Mouse (Mus musculus) MEL (cell line): ENCODE data around the gene Cdh4. TPM values are rescaled to one million over a fixed set of nuclear protein-coding genes. Genes with fewer than 3 reads are reported as not detected.

Experiments
- DNase-seq: peaks from one replicate; pipeline ENCODE4 v3.0.0; 2011; ENCODE audit warnings: low read depth, low spot score
- H3K27ac ChIP-seq: 2 replicates; pipeline ENCODE4 v1.5.1; 2012; ENCODE audit warnings: low read depth, mild to moderate bottlenecking, control low read depth, low read length, moderate library complexity; ENCODE audit not compliant: control insufficient read depth
- H3K27me3 ChIP-seq, 2 experiments: fragments of 150-350 bp in 1 of 2; sonication (generic) in 1 of 2; 2 replicates each; pipeline ENCODE4 v1.6.1; 2012; ENCODE audit warnings: low read length in 2 of 2, mild to moderate bottlenecking in 2 of 2, improper control_type of control experiment in 1 of 2, moderate library complexity in 1 of 2; ENCODE audit not compliant: insufficient read depth in 2 of 2, control insufficient read depth in 1 of 2
- H3K36me3 ChIP-seq, 2 experiments: 2 replicates each; pipeline ENCODE4 v1.6.1; 2012 to 2014; ENCODE audit warnings: low read length in 2 of 2, improper control_type of control experiment in 1 of 2, inconsistent platforms in 1 of 2, mild to moderate bottlenecking in 1 of 2; ENCODE audit not compliant: insufficient read depth in 2 of 2, control insufficient read depth in 1 of 2
- H3K4me1 ChIP-seq, 2 experiments: fragments of 150-350 bp in 1 of 2; sonication (generic) in 1 of 2; 2 replicates each; pipeline ENCODE4 v1.6.1; 2012; ENCODE audit warnings: low read length in 2 of 2, improper control_type of control experiment in 1 of 2, mild to moderate bottlenecking in 1 of 2; ENCODE audit not compliant: insufficient read depth in 2 of 2, control insufficient read depth in 1 of 2
- H3K4me3 ChIP-seq, 2 experiments: fragments of 150-350 bp in 1 of 2; sonication (generic) in 1 of 2; 2 replicates each; pipeline ENCODE4 v1.5.1; 2012; ENCODE audit warnings: low read depth in 2 of 2, low read length in 2 of 2, mild to moderate bottlenecking in 2 of 2, moderate library complexity in 2 of 2, control low read depth in 1 of 2, improper control_type of control experiment in 1 of 2; ENCODE audit not compliant: control insufficient read depth in 1 of 2, insufficient read depth in 1 of 2
- H3K79me2 ChIP-seq: 2 replicates; pipeline ENCODE4 v1.6.1; 2012; ENCODE audit warnings: mild to moderate bottlenecking, low read length, moderate library complexity; ENCODE audit not compliant: control insufficient read depth, poor library complexity, insufficient read depth
- H3K9ac ChIP-seq: 2 replicates; pipeline ENCODE4 v1.6.1; 2012; ENCODE audit warnings: low read depth, mild to moderate bottlenecking, control low read depth, low read length, moderate library complexity; ENCODE audit not compliant: control insufficient read depth, poor library complexity, severe bottlenecking
- H3K9me3 ChIP-seq: fragments of 150-350 bp; sonication (generic); replicated peaks from 2 replicates; pipeline ENCODE4 v1.6.1; 2012; ENCODE audit warnings: mild to moderate bottlenecking, low read length, improper control_type of control experiment, moderate library complexity; ENCODE audit not compliant: insufficient read depth
- BHLHE40 ChIP-seq: IDR thresholded peaks from 2 replicates; pipeline ENCODE4 v1.6.1; 2012; ENCODE audit warnings: low read depth, mild to moderate bottlenecking, inconsistent platforms, low read length, improper control_type of control experiment, borderline replicate concordance
- CHD2 ChIP-seq: IDR thresholded peaks from 2 replicates; pipeline ENCODE4 v1.6.1; 2011; ENCODE audit warnings: low read length, improper control_type of control experiment
- CTCF ChIP-seq, 3 experiments: IDR thresholded peaks in 2 of 3; conservative IDR thresholded peaks in 1 of 3; 2 replicates each; pipeline ENCODE4 v1.5.1; 2011 to 2012; ENCODE audit warnings: low read length in 3 of 3, low read depth in 2 of 3, mild to moderate bottlenecking in 2 of 3, improper control_type of control experiment in 1 of 3, inconsistent platforms in 1 of 3, mixed read lengths in 1 of 3, moderate library complexity in 1 of 3; ENCODE audit not compliant: control insufficient read depth in 1 of 3, insufficient read depth in 1 of 3, poor library complexity in 1 of 3, severe bottlenecking in 1 of 3
- E2F4 ChIP-seq: IDR thresholded peaks from 2 replicates; pipeline ENCODE4 v1.6.1; 2011; ENCODE audit warnings: low read depth, low read length, improper control_type of control experiment, borderline replicate concordance
- ELF1 ChIP-seq: IDR thresholded peaks from 2 replicates; pipeline ENCODE4 v1.6.1; 2014; ENCODE audit warnings: low read depth, mild to moderate bottlenecking, inconsistent platforms, low read length, improper control_type of control experiment, moderate library complexity
- GATA1 ChIP-seq: IDR thresholded peaks from 2 replicates; pipeline ENCODE4 v1.6.1; 2011; ENCODE audit warnings: low read depth, low read length, improper control_type of control experiment
- HCFC1 ChIP-seq: IDR thresholded peaks from 2 replicates; pipeline ENCODE4 v1.6.1; 2012; ENCODE audit warnings: low read depth, mild to moderate bottlenecking, inconsistent platforms, low read length, improper control_type of control experiment, moderate library complexity
- MAFK ChIP-seq: IDR thresholded peaks from 2 replicates; pipeline ENCODE4 v1.6.1; 2011; ENCODE audit warnings: low read depth, mild to moderate bottlenecking, low read length, improper control_type of control experiment, borderline replicate concordance
- MAX ChIP-seq: IDR thresholded peaks from 2 replicates; pipeline ENCODE4 v1.6.1; 2011; ENCODE audit warnings: low read length, improper control_type of control experiment
- MAZ ChIP-seq: IDR thresholded peaks from 2 replicates; pipeline ENCODE4 v1.6.1; 2012; ENCODE audit warnings: low read depth, mild to moderate bottlenecking, inconsistent platforms, low read length, improper control_type of control experiment
- MXI1 ChIP-seq: IDR thresholded peaks from 2 replicates; pipeline ENCODE4 v1.6.1; 2011; ENCODE audit warnings: mild to moderate bottlenecking, low read depth, low read length, improper control_type of control experiment
- MYB ChIP-seq: IDR thresholded peaks from 2 replicates; pipeline ENCODE4 v1.6.1; 2011; ENCODE audit warnings: mild to moderate bottlenecking, low read depth, low read length, improper control_type of control experiment
- NELFE ChIP-seq: IDR thresholded peaks from 2 replicates; pipeline ENCODE4 v1.6.1; 2011; ENCODE audit warnings: low read depth, low read length, improper control_type of control experiment
- NRF1 ChIP-seq: IDR thresholded peaks from 2 replicates; pipeline ENCODE4 v1.6.1; 2014; ENCODE audit warnings: low read depth, mild to moderate bottlenecking, inconsistent platforms, low read length, improper control_type of control experiment, moderate library complexity; ENCODE audit not compliant: poor library complexity, insufficient read depth, severe bottlenecking
- POLR2A ChIP-seq, 2 experiments: IDR thresholded peaks; 2 replicates each; pipeline ENCODE4 v1.6.1; 2011 to 2012; ENCODE audit warnings: low read length in 2 of 2, mild to moderate bottlenecking in 2 of 2, control low read depth in 1 of 2, improper control_type of control experiment in 1 of 2, low read depth in 1 of 2, moderate library complexity in 1 of 2; ENCODE audit not compliant: control insufficient read depth in 1 of 2, insufficient read depth in 1 of 2, poor library complexity in 1 of 2
- POLR2AphosphoS2 ChIP-seq: IDR thresholded peaks from 2 replicates; pipeline ENCODE4 v1.6.1; 2011; ENCODE audit warnings: low read length, improper control_type of control experiment
- POLR2AphosphoS5 ChIP-seq: IDR thresholded peaks from 2 replicates; pipeline ENCODE4 v1.6.1; 2012; ENCODE audit warnings: low read depth, borderline replicate concordance, mild to moderate bottlenecking, inconsistent platforms, low read length, moderate library complexity, mixed read lengths
- RCOR1 ChIP-seq: IDR thresholded peaks from 2 replicates; pipeline ENCODE4 v1.6.1; 2012; ENCODE audit warnings: low read depth, mild to moderate bottlenecking, inconsistent platforms, low read length, improper control_type of control experiment
- SIN3A ChIP-seq: IDR thresholded peaks from 2 replicates; pipeline ENCODE4 v1.6.1; 2012; ENCODE audit warnings: low read length, improper control_type of control experiment, inconsistent platforms
- UBTF ChIP-seq: IDR thresholded peaks from 2 replicates; pipeline ENCODE4 v1.6.1; 2012; ENCODE audit warnings: low read depth, mild to moderate bottlenecking, inconsistent platforms, low read length, improper control_type of control experiment, moderate library complexity, borderline replicate concordance; ENCODE audit not compliant: insufficient read depth
- ZKSCAN1 ChIP-seq: IDR thresholded peaks from 2 replicates; pipeline ENCODE4 v1.6.1; 2012; ENCODE audit warnings: low read depth, mild to moderate bottlenecking, inconsistent platforms, low read length, improper control_type of control experiment, moderate library complexity
- ZNF384 ChIP-seq: IDR thresholded peaks from 2 replicates; pipeline ENCODE4 v1.6.1; 2012; ENCODE audit warnings: low read depth, mild to moderate bottlenecking, inconsistent platforms, low read length, improper control_type of control experiment
- polyA plus RNA-seq, 2 experiments: library from polyadenylated mRNA; stranded (reverse) in 1 of 2; unstranded in 1 of 2; fragments of >175 nt in 1 of 2; fragments of >200 nt in 1 of 2; gene quantifications; 2 replicates each; pipeline versions ENCODE4 v1.2.1 to v1.2.4; 2012; ENCODE audit warnings: low replicate concordance in 2 of 2, low read depth in 1 of 2; ENCODE audit not compliant: insufficient read length in 2 of 2, insufficient read depth in 1 of 2, missing spikeins in 1 of 2
- total RNA-seq: library from RNA; depleted of rRNA; stranded (reverse); fragments of 300-350 nt; gene quantifications from 2 replicates; pipeline ENCODE4 v1.2.3, GENCODE M21; 2012

Cdh4 gene
- total and polyA plus RNA-seq, 3 experiments = not detected

DNA sequence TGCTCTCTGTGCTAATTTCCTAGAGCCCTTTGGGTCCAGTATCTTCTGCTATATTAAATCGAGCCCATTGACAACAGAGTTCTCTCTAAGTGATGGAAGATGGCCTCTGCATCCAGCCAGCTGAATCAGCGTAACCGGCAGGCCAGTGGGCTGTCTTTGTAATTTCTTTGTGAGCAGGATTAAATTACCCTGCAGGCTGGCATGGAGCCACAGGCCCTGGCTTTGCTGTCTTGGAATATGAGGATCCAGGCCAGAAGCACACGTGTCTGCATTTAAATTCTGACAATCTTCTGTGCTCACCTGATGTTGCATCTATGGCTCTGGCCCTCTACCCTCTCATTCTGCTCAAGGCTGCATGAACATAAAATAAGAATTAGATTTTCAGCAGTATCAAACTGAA is 17.0 kb downstream of the Cdh4 start:
- no peaks in the 10 kb centered on the region for H3K9me3 ChIP-seq
- no peaks in the 10 kb centered on the region for H3K4me1 ChIP-seq
- H3K27ac ChIP-seq = no peak overlapping the region
- H3K9ac ChIP-seq = no peak overlapping the region
- no peaks in the 10 kb centered on the region for H3K36me3 ChIP-seq
- H3K27me3 ChIP-seq = no peaks in the 10 kb centered on the region
- no peak overlapping the region for H3K4me3 ChIP-seq
- no peak for TF ChIP-seq ELF1
- no peak for TF ChIP-seq NRF1
- no peak for TF ChIP-seq ZKSCAN1
- TF ChIP-seq POLR2AphosphoS2 = no peak
- TF ChIP-seq POLR2AphosphoS5 = no peak
- TF ChIP-seq MYB = no peak
- TF ChIP-seq BHLHE40 = no peak
- no peak for TF ChIP-seq CHD2
- TF ChIP-seq UBTF = no peak
- no peak for TF ChIP-seq MAFK
- no peak for TF ChIP-seq RCOR1
- no peak for TF ChIP-seq MXI1
- no peak for TF ChIP-seq E2F4
- TF ChIP-seq MAX = no peak
- no peaks in the 10 kb centered on the region for H3K79me2 ChIP-seq
- DNase-seq = no peak

DNA sequence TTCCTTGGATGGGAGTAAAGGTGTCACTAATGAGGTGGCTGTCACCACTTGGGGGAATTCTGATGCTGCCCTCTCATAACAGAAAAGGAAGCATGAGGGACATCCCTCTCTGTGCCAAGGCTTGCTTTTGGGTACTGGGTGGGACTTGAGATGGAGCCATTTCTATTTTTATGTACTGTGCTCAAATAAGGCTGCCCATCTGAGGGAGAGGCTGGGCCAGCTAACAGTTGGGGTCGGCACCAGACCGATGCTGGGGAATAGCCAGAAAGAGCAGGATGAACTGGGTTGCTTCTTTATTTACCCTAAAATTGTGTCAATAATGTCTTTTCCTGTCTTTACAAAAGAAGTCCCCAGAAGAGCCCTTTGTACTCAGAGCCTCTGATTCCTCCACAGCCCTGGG is 17.4 kb downstream of the Cdh4 start:
- no peaks in the 10 kb centered on the region for H3K27me3 ChIP-seq
- no peak for DNase-seq
- H3K27ac ChIP-seq = no peak overlapping the region
- H3K9me3 ChIP-seq = no peaks in the 10 kb centered on the region
- H3K4me1 ChIP-seq = no peaks in the 10 kb centered on the region
- H3K9ac ChIP-seq = no peak overlapping the region
- H3K79me2 ChIP-seq = no peaks in the 10 kb centered on the region
- H3K36me3 ChIP-seq = no peaks in the 10 kb centered on the region
- TF ChIP-seq HCFC1 = no peak
- TF ChIP-seq NELFE = no peak
- no peak for TF ChIP-seq GATA1
- no peak for TF ChIP-seq POLR2A (IDR thresholded peaks at IDR 0.05; ENCODE audit: control insufficient read depth in 1 of 2, insufficient read depth in 1 of 2, low read depth in 1 of 2, low read length in 2 of 2, poor library complexity in 1 of 2)
- no peak for TF ChIP-seq CTCF (IDR thresholded peaks at IDR 0.05 in 2 of 3, conservative IDR thresholded peaks at IDR 0.05 in 1 of 3; ENCODE audit: control insufficient read depth in 1 of 3, insufficient read depth in 1 of 3, low read depth in 2 of 3, low read length in 3 of 3, poor library complexity in 1 of 3, severe bottlenecking in 1 of 3)
- no peak for TF ChIP-seq ZNF384
- TF ChIP-seq MAZ = no peak
- no peak for TF ChIP-seq SIN3A
- TF ChIP-seq POLR2AphosphoS2 = no peak
- no peak overlapping the region for H3K4me3 ChIP-seq
